9 mouse cellular contexts compared by ENCODE assay signal in genomic region chr13:105377038-105377437, GRCm38 (mm10).
DNase-seq lines count a peak whose midpoint lies in the region; ATAC-seq and TF ChIP-seq lines count a peak whose summit lies in the region.
"Had no signal": no experiment of that assay in that cellular context is flagged by ENCODE, and none has a peak within 500 bp of the region (broad histone marks: within the 10 kb centered on the region; RNA-seq: fewer than 3 reads in every experiment).

No protein-coding gene starts in this region.

- H3K4me2 ChIP-seq in hindbrain, embryonic 16.5 days (ENCODE audit: low read length) = no peak overlapping the region
- H3K4me2 ChIP-seq: heart, embryonic 15.5 days had no signal

- TF ChIP-seq EP300 in MEL (IDR thresholded peaks at IDR 0.05; ENCODE audit: low read depth in 1 of 2, low read length in 2 of 2) = peak in 1 of 2 experiments; percentile 57; a peak in 2 of 4 replicates

- TF ChIP-seq CTCF in MEL (IDR thresholded peaks at IDR 0.05 in 2 of 3, conservative IDR thresholded peaks at IDR 0.05 in 1 of 3; ENCODE audit: control insufficient read depth in 1 of 3, insufficient read depth in 1 of 3, low read depth in 2 of 3, low read length in 3 of 3, poor library complexity in 1 of 3, severe bottlenecking in 1 of 3) = peak; percentile 69 to 94 (median 79)
- peak; percentile 30; the same call in 1 of the 2 replicates for TF ChIP-seq CTCF in cerebellum, adult 2 months (IDR thresholded peaks at IDR 0.05; ENCODE audit: borderline replicate concordance, insufficient read depth, low read depth, low read length)

- no peak overlapping the region for H3K9ac ChIP-seq in MEL (ENCODE audit: control insufficient read depth, low read depth, low read length, poor library complexity, severe bottlenecking)
- no peak overlapping the region for H3K9ac ChIP-seq in hindbrain, embryonic 16.5 days (ENCODE audit: low read depth, low read length)
- H3K9ac ChIP-seq: heart, embryonic 15.5 days had no signal

- TF ChIP-seq RAD21 in MEL (IDR thresholded peaks at IDR 0.05; ENCODE audit: low read depth, low read length) = peak; percentile 96

- H3K4me3 ChIP-seq in MEL (ENCODE audit: control insufficient read depth in 1 of 2, insufficient read depth in 1 of 2, low read depth in 2 of 2, low read length in 2 of 2) = no peak overlapping the region
- H3K4me3 ChIP-seq in cerebellum, adult 2 months (replicated peaks; ENCODE audit: insufficient read depth, low read depth, low read length) = no peak overlapping the region
- H3K4me3 ChIP-seq in hindbrain, embryonic 16.5 days (ENCODE audit: low read length) = no peak overlapping the region
- H3K4me3 ChIP-seq: heart, embryonic 15.5 days had no signal

- H3K4me1 ChIP-seq in MEL (ENCODE audit: control insufficient read depth in 1 of 2, insufficient read depth in 2 of 2, low read length in 2 of 2) = 0 out of 4 replicates have a peak, but pooled peaks cover 0 to 2% of the 10 kb centered on the region in 2 experiments
- no peaks in the 10 kb centered on the region for H3K4me1 ChIP-seq in cerebellum, adult 2 months (ENCODE audit: control insufficient read depth, insufficient read depth, low read length)
- H3K4me1 ChIP-seq in hindbrain, embryonic 16.5 days (ENCODE audit: control insufficient read depth, insufficient read depth, low read depth, low read length) = no peaks in the 10 kb centered on the region
- H3K4me1 ChIP-seq: heart, embryonic 15.5 days had no signal

- no peaks in the 10 kb centered on the region for H3K9me3 ChIP-seq in MEL (replicated peaks; ENCODE audit: insufficient read depth, low read length)
- H3K9me3 ChIP-seq in hindbrain, embryonic 16.5 days (ENCODE audit: control insufficient read depth, low read length) = no peaks in the 10 kb centered on the region
- H3K9me3 ChIP-seq: heart, embryonic 15.5 days had no signal

- TF ChIP-seq POLR2A in MEL (IDR thresholded peaks at IDR 0.05; ENCODE audit: control insufficient read depth in 1 of 2, insufficient read depth in 1 of 2, low read depth in 1 of 2, low read length in 2 of 2, poor library complexity in 1 of 2) = no peak
- TF ChIP-seq POLR2A in cerebellum, adult 2 months (IDR thresholded peaks at IDR 0.05; ENCODE audit: borderline replicate concordance, insufficient read depth, low read length) = no peak

- no peak overlapping the region for H3K27ac ChIP-seq in MEL (ENCODE audit: control insufficient read depth, low read depth, low read length)
- H3K27ac ChIP-seq in cerebellum, adult 2 months (ENCODE audit: insufficient read depth, low read length) = no peak overlapping the region
- H3K27ac ChIP-seq in hindbrain, embryonic 16.5 days (ENCODE audit: low read depth, low read length) = no peak overlapping the region
- H3K27ac ChIP-seq: heart, embryonic 15.5 days had no signal

- H3K36me3 ChIP-seq in MEL (ENCODE audit: control insufficient read depth in 1 of 2, insufficient read depth in 2 of 2, low read length in 2 of 2) = peaks cover 0 to 8% of the 10 kb centered on the region in 2 experiments; a peak in 2 of 4 replicates
- H3K36me3 ChIP-seq in hindbrain, embryonic 16.5 days (ENCODE audit: control insufficient read depth, insufficient read depth, low read length) = no peaks in the 10 kb centered on the region
- H3K36me3 ChIP-seq: heart, embryonic 15.5 days had no signal

- WGBS in cerebellum, adult 2 months = 3% methylated on average over 2 of the region's 2 CpGs
- WGBS in hindbrain, embryonic 16.5 days = 8% methylated on average over 2 of the region's 2 CpGs

- H3K27me3 ChIP-seq in MEL (ENCODE audit: control insufficient read depth in 1 of 2, insufficient read depth in 2 of 2, low read length in 2 of 2) = no peaks in the 10 kb centered on the region; a peak in 1 of 4 replicates
- H3K27me3 ChIP-seq in cerebellum, adult 2 months (ENCODE audit: control insufficient read depth, insufficient read depth, low read length) = no peaks in the 10 kb centered on the region
- no peaks in the 10 kb centered on the region for H3K27me3 ChIP-seq in hindbrain, embryonic 16.5 days (replicated peaks; ENCODE audit: control insufficient read depth, insufficient read depth, low read length)
- H3K27me3 ChIP-seq: heart, embryonic 15.5 days had no signal

- peak; percentile 88 for ATAC-seq in hindbrain, embryonic 16.5 days

- H3K79me2 ChIP-seq in MEL (ENCODE audit: control insufficient read depth, insufficient read depth, low read length, poor library complexity) = no peaks in the 10 kb centered on the region

- peak; percentile 86 for DNase-seq in MEL (ENCODE audit: low read depth, low spot score)
- DNase-seq in cerebellum, adult 2 months = peak; percentile 15 to 24
- peak; percentile 20 to 87 for DNase-seq in frontal cortex, adult 2 months (ENCODE audit: extremely low spot score in 1 of 2, low spot score in 1 of 2)
- DNase-seq in layer of hippocampus, postnatal 36 days = peak; percentile 54 to 71
- peak; percentile 69 for DNase-seq in lung, postnatal 14 days
- DNase-seq in retina, embryonic 14.5 days (ENCODE audit: low spot score) = peak; percentile 82
- DNase-seq in urinary bladder, postnatal 14 days (ENCODE audit: low spot score) = peak; percentile 77

TF ChIP-seq in MEL, 35 proteins besides CTCF, POLR2A, EP300 and RAD21:
- TF ChIP-seq ETS1 (IDR thresholded peaks at IDR 0.05; ENCODE audit: low read depth, low read length) (0 out of 2 replicates have a peak, but pooled peaks have one; percentile 41), ZC3H11A (IDR thresholded peaks at IDR 0.05; ENCODE audit: low read depth, low read length) (peak; percentile 95), MAX (IDR thresholded peaks at IDR 0.05; ENCODE audit: low read length) (no peak; the same call in 1 of the 2 replicates), SMC3 (IDR thresholded peaks at IDR 0.05; ENCODE audit: low read depth, low read length) (peak; percentile 98), RCOR1 (IDR thresholded peaks at IDR 0.05; ENCODE audit: low read depth, low read length) (no peak), SIN3A (IDR thresholded peaks at IDR 0.05; ENCODE audit: low read length) (no peak), MYC (IDR thresholded peaks at IDR 0.05; ENCODE audit: low read depth, low read length) (0 out of 2 replicates have a peak, but pooled peaks have one; percentile 43), GATA1 (IDR thresholded peaks at IDR 0.05; ENCODE audit: low read depth, low read length) (no peak), USF1 (IDR thresholded peaks at IDR 0.05; ENCODE audit: low read depth, low read length) (peak; percentile 35; the same call in 1 of the 2 replicates), TAL1 (IDR thresholded peaks at IDR 0.05; ENCODE audit: low read length) (no peak)
TF ChIP-seq in MEL: peak in this region for 5.

Comparison
In these comparisons a context has a peak if more than half of its experiments do, and no peak if none do; other contexts are left out.
1. DNase-seq: peak in every context shown above with its lines; median percentile 86 in MEL; 82 in retina, embryonic 14.5 days; 77 in urinary bladder, postnatal 14 days; 69 in lung, postnatal 14 days; 62 in layer of hippocampus, postnatal 36 days; 54 in frontal cortex, adult 2 months; 20 in cerebellum, adult 2 months.